Mouse (Mus musculus) brain, embryonic 14.5 days (tissue): ENCODE data around the gene Map4k3.

Source experiments
- CTCF ChIP-seq: fragments of 200-500 bp; IDR thresholded peaks from 2 replicates; pipeline ENCODE4 v1.5.1; 2012; ENCODE audit warnings: inconsistent platforms, mild to moderate bottlenecking, moderate library complexity, borderline replicate concordance; ENCODE audit not compliant: insufficient read depth, insufficient read length; ENCODE audit errors: extremely low read depth
- POLR2A ChIP-seq: fragments of 200-500 bp; IDR thresholded peaks from 2 replicates; pipeline ENCODE4 v1.6.1; 2012; ENCODE audit warnings: mild to moderate bottlenecking, inconsistent platforms, borderline replicate concordance; ENCODE audit not compliant: poor library complexity, insufficient read depth, insufficient read length, severe bottlenecking; ENCODE audit errors: extremely low read depth

DNA sequence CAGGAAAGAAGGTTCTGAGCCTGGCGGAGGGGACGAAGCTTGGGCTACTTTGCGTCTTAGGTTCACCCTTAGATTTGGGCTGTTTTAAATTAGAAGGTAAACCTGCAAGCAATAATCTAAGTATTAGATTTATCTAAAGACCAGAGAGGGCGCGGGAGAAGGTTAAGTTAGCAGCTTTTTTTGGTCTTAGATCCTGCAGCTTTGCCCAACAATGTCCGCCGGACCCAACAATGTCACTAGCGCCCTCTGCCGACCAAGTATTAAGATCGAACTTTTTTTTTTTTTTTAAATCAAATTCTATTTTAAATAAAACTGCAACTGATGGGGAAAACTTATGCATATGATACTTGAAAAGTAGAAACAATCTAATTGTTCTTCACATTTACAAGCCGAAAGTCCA is 169.2 kb downstream of the Map4k3 start:
- peak; percentile 54; the same call in 1 of the 2 replicates for TF ChIP-seq CTCF
- no peak for TF ChIP-seq POLR2A
